Mouse (Mus musculus) cerebellum, adult 11 months (tissue): ENCODE data around the gene Zyg11a.
"Not testable (repeated sequence)": the region's sequence is repeated elsewhere in the genome, so short reads cannot be mapped to it uniquely, and the experiment has no call there.

Experiments
- DNase-seq: peaks from one replicate; pipeline ENCODE4 v3.0.0; 2022

Gene Zyg11a

GRCm38 (mm10) chr4:108217332-108218179 lies at the start of gene Zyg11a:
TSS of gene Zyg11a (minus strand) at chr4:108218048.
- DNase-seq: no peak

GRCm38 (mm10) chr4:108265774-108266173 lies 47.9 kb upstream of the Zyg11a start:
- DNase-seq: no peak

GRCm38 (mm10) chr4:108253317-108253716 lies 35.5 kb upstream of the Zyg11a start:
- DNase-seq: no peak

- DNase-seq: no peak
Measured at GRCm38 (mm10) chr4:108250501-108250900, 32.7 kb upstream of the Zyg11a start.

- no peak for DNase-seq
Measured at GRCm38 (mm10) chr4:108249314-108249713, 31.5 kb upstream of the Zyg11a start.

- DNase-seq: no peak
Measured at GRCm38 (mm10) chr4:108233654-108234053, 15.8 kb upstream of the Zyg11a start.

GRCm38 (mm10) chr4:108225341-108225872 lies 7.6 kb upstream of the Zyg11a start:
- DNase-seq: no peak

GRCm38 (mm10) chr4:108222507-108222906 lies 4.7 kb upstream of the Zyg11a start:
- no peak for DNase-seq

- no peak for DNase-seq
Measured at GRCm38 (mm10) chr4:108219019-108219418, 1.2 kb upstream of the Zyg11a start.

- no peak for DNase-seq
Measured at GRCm38 (mm10) chr4:108213023-108213422, 4.8 kb downstream of the Zyg11a start.

GRCm38 (mm10) chr4:108204629-108205028 lies 13.2 kb downstream of the Zyg11a start:
- no peak for DNase-seq

- DNase-seq: peak; percentile 17
Measured at GRCm38 (mm10) chr4:108199236-108199635, 18.6 kb downstream of the Zyg11a start.

- peak; percentile 47 for DNase-seq
Measured at GRCm38 (mm10) chr4:108196277-108196855, 21.5 kb downstream of the Zyg11a start.

GRCm38 (mm10) chr4:108192821-108193323 lies 25.0 kb downstream of the Zyg11a start:
- no peak for DNase-seq

GRCm38 (mm10) chr4:108182278-108182677 lies 35.6 kb downstream of the Zyg11a start:
- no peak for DNase-seq

- no peak for DNase-seq
Measured at GRCm38 (mm10) chr4:108168056-108168455, 49.8 kb downstream of the Zyg11a start.

GRCm38 (mm10) chr4:108166874-108167273 lies 51.0 kb downstream of the Zyg11a start:
- no peak for DNase-seq

- peak; percentile 31 for DNase-seq
Measured at GRCm38 (mm10) chr4:108165152-108165895, 52.5 kb downstream of the Zyg11a start, which contains the start of gene Echdc2. TSS of gene Echdc2 (plus strand) at chr4:108165437.

- DNase-seq: no peak
Measured at GRCm38 (mm10) chr4:108163291-108163690, 54.6 kb downstream of the Zyg11a start.

GRCm38 (mm10) chr4:108161936-108162335 lies 55.9 kb downstream of the Zyg11a start:
- DNase-seq: no peak

- DNase-seq: not testable (repeated sequence)
Measured at GRCm38 (mm10) chr4:108155141-108155540, 62.7 kb downstream of the Zyg11a start.

- not testable (repeated sequence) for DNase-seq
Measured at GRCm38 (mm10) chr4:108145554-108145953, 72.3 kb downstream of the Zyg11a start.

- DNase-seq: no peak
Measured at GRCm38 (mm10) chr4:108144880-108145279, 73.0 kb downstream of the Zyg11a start, which contains the start of gene Scp2. TSS of gene Scp2 (minus strand) at chr4:108144998.
